Mouse (Mus musculus) adrenal gland, adult 18-20 months (tissue): ENCODE results near the gene Pcyt1a. TPM values are rescaled to one million over a fixed set of nuclear protein-coding genes. Genes with fewer than 3 reads are reported as not detected.

Experiments
- DNase-seq, 2 experiments: peaks; one replicate each; pipeline ENCODE4 v3.0.0; 2021 to 2022; ENCODE audit warnings: low spot score in 2 of 2
- total RNA-seq, 2 experiments: library from RNA; stranded (reverse); gene quantifications; 1 replicate in 1 of 2; 2 replicates in 1 of 2; pipeline ENCODE4 v1.2.3; 2021

Gene Pcyt1a
- total RNA-seq, 2 experiments from 2014 or later, result 74.2 to 88.0 TPM

DNA sequence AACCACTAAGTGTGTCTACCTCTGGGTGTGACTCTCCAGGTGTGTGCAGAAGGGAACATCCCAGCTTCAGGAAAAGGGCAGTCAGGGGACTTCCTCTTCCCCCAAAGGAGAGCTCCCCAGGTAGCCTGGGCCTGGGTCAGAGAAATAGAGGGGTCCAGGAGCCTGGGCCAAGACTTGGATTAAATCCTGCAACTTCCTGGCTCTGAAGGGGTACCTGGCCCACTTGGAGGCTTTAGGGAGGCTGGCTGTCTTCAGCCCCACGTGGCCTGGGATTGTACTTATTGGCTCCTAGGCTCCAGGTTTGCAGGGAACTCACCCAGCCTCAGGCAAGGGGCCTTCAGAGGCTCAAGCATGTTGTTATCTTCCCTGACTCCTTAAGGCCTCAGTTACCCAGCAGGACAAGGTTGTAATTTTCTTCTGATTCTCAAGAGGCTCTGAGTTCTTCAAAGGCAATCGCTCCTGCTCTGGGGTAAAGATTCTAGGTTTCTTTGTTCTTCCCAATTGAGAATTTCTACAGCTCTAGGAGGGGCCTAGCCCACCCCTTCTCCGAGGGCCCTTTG is 77.9 kb downstream of the Pcyt1a start:
- DNase-seq, result no peak

- no peak for DNase-seq
Observed at GRCm38 (mm10) chr16:32509066-32509942, 78.6 kb downstream of the Pcyt1a start.

DNA sequence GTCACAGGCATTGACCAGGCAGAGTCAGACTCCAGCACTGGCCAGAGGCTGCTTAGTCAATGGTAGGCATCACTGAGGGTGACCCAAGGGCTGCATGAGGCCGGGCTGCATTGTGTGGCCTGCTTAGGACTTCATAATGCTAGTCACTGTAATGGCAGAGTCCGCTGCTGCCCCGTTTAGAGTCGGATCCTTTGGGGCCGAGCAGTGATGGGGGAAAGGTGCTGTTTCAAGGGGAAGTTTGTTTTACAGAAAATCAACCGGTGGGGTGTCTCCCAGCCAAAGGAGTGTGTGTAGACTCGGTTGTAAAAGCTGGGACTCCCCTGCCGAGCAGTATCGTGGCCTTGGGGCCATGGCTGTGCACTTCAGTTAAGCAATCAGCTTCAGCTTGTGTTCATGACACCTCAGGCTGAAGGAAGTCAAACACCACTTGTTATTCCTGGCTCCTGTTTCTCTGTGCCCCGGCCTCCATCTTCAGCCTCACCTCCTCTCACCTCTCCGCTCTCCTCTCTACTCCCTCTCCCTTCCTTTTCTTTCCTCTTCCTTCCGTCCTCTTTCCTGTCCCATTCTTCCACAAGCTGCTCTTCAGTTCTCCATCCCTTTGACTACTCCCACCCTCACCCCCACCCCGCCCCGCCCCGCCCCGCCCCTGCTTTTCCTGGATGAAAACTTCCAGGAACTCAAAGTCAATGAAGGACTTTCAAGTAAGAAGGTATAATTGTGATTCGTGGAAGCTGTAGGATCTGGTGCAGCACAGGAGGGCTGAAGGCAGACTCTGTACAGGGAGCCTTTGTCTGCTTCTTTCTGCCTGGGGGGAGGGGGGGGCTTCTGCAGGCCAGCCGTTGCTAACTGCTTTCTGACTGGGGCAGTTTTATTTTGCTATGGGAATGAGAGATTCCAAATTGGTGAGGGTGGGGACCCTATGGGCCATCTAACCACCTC is 79.9 kb downstream of the Pcyt1a start:
- DNase-seq, result no peak

- DNase-seq, result no peak
Observed at GRCm38 (mm10) chr16:32511338-32511734, 80.6 kb downstream of the Pcyt1a start.

- DNase-seq, result no peak
Observed at GRCm38 (mm10) chr16:32511827-32512490, 81.2 kb downstream of the Pcyt1a start.

- no peak for DNase-seq
Observed at GRCm38 (mm10) chr16:32512921-32513320, 82.2 kb downstream of the Pcyt1a start.

- DNase-seq, result no peak
Observed at GRCm38 (mm10) chr16:32513401-32513800, 82.7 kb downstream of the Pcyt1a start.

DNA sequence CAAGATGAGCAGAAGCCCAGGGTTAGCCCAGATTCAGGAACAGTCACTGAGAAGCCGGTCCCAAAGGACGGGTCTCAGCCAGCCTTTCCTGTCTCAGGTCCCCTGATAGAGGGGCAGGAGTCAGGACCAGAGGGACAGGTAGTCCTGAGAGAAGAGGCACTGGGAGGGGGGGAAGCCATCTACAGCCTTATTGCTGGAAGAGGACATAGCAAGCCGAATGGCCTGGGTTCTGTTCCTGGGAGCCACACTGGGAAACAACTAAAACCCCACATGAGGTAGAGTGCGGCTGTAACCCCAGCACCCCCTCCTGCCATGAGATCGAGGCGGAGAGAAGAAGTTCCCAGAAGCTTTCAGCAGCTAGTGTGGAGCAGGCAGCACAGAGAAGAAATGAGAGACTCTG is 83.2 kb downstream of the Pcyt1a start:
- no peak for DNase-seq

- DNase-seq, result no peak
Observed at GRCm38 (mm10) chr16:32516006-32516962, 85.6 kb downstream of the Pcyt1a start.

DNA sequence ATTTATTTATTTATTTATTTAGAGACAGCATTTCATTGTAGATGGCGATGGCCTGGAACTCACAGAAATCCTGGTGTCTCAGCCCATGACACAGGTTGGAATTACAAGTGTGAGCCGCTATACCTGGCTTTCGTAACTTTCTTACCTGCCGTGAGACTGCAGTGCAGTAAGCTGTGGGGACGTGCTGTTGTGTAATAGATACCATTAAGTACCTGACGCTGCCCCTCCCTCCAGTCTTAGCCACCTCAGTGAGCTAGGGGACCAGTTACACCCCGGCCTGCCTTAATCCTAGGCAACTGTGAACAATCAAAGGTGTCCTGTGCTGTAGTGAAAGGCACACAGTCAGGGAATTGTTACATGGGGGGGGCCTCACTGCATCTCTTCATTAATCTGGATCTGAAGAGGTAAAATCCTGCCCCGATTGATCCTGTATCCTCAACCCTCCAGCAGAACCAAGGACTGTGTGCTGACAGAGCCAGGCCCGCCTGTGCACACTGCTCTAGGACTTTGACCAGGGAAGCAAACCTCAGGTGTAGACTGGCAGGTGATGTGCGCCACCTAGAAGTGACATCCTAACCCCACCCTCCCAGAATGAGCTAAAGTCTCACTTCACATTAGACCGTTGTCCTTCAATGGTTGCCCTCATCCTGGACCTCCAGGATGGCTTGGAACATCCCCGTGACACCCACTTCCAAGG is 87.2 kb downstream of the Pcyt1a start:
- no peak for DNase-seq

DNA sequence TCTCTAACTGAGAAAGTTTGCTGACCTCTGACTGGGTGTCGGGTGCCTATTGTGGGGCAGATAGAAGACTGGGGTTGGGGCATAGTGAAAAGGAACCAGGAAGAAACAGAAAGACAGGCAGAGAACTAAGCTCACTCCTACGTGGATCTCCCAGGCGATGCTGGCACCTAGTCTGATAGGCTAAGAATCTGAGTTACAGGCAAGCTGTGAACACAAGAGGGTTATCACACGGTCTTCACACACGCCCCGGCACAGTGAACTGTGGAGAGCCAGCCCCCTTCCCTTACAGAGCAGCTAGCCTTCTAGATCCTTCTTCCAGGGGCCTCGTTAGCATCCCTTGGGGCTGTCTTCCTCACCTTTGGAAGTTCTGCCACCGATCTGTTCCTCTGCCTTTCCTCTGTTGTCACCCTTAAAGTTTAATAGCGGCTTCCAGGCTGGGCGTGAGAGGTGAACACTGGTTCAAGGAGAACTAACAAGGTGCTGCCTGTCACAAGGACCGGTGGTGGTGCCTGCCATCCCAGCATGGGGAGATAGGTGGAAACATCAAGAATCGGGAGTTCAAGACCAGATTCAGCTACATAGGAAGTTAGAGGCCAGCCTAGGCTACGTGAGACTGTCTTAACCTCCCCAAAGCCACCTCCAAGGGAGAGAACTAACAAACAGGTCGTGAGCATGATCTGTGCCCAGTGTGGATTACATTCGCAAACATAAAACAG is 89.1 kb downstream of the Pcyt1a start:
- DNase-seq, result no peak

- no peak for DNase-seq
Observed at GRCm38 (mm10) chr16:32520372-32520748, 89.6 kb downstream of the Pcyt1a start.

DNA sequence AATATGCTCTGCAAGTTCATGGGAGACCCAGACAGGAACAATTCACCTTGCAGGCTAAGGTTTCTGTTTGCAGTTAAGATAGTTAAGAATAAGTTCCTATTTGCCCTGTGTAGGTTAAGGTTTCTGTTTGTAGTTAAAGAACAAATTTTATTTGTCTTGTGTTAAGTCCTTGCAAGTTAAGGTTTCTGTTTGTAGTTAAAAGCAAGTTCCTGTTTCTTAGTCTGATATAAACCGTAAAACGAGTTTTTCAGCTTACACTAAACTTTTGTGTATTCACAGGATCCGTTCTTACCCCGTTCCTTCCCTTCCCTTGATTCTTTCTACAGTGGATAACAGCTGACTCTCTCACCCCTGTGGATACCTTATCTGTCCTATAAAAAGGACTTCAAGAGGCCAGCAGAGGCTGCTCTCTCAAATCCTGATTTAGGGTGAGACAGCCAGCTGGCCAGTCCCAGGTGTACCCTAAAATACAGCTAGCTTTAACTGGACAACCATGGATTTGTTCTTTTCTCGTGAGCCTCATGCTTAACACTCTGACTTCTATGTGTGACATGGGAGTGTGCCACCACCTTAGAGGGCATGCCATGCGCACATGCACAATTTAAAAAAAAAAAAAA is 92.0 kb downstream of the Pcyt1a start:
- DNase-seq, result no peak

DNA sequence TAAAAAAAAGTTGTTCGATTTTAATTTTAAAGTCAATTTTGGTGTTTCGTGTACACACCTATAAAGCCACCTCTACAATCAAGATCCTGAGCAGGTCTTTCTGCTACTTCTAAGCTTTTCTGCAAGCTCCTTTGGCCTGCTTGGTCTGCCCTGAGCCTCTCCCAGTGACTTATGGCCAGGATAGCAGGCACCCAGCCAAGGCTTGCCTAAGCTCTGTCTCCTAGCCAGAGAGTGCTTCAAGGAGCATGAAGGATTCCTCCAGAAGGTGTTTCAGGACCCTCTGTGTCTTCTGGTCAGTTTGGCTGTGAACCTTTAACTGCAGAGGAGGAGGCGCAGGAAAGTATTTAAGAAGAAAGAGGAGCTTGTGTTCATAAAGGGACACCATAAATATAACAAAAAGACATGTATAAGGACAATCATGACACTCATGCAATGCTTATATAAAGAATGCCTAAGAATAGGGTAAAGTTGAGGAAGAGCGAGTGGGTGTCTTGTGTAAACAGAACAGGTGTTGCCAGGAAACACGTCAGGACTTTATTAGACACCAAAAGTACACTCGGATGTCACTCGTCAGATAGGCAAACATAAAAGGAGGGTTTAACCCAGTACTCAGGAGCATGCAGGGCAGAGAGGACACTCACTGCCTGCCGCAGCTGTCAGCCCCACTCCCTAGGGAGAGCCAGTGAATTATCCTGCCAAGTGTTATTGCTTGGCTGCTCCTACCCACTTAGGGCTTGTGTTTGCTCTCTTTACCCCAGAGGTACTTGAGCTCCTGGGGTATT is 92.9 kb downstream of the Pcyt1a start:
- DNase-seq, result peak; percentile 60 to 63

- peak in 1 of 2 experiments; percentile 47 for DNase-seq
Observed at GRCm38 (mm10) chr16:32524244-32524615, 93.5 kb downstream of the Pcyt1a start.
